Mouse (Mus musculus): ENCODE measurements around the gene Lrrc8b.

Lrrc8b gene

DNA sequence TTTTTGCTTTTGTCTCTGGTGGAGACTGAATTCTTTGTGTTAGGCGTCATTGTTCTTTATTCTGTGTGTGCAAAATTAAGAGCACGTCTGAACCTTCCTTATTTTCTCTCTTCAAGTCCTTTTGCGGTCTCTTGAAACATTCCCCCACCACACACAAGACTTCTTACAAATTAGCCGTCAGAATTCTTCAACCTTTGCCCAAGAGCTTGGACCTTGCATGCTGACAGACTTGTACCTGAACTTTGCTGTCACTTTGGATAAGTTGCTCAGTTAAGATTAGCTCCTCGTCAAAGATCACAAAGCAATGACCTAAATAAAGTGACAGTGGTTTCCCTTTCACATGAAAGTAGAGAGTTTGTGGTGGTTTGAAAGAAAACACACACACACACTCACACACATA is 3.3 kb downstream of the Lrrc8b start:
- no peak for DNase-seq (ENCODE audit: low spot score in 2 of 2)

DNA sequence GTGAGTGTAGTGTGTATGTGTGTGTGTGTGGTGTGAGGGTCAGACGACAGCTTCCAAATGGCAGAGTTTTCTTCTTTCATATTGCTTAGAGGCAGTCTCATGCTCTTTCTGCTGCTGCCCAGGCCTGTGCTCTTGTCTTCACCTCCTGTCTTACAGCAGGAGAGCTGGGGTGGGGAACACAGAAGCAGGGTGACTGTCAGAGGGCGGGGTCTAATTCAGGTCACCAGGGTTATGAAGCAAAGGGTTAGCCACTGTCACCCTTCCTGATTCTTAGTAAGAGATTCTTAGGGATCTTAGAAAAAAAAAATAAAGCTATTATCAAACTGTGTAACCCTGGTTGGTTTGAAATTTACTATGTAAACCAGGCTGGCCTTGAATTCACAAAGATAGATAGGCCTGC is 10.0 kb downstream of the Lrrc8b start:
- no peak for DNase-seq (ENCODE audit: low spot score in 2 of 2)

DNA sequence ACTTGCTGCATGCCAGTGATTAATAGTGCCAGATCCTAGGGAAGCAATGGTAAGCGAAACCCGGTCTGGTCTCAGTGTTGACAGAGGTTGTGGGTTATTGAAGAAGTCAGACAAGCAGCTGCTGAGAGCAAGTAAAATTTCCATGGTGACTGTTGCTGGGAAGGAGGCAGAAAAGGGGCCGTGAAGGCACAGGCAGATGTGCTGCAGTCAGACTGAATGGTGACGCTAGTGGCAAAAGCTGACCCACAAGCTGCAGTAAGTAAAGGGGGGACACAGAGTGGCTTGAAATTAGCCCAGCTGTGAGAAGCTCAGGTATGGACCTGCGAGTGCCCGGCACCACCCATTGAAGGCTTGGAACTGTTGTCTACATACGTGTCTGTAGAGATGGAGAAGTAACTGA is 11.8 kb downstream of the Lrrc8b start:
- DNase-seq (ENCODE audit: low spot score in 2 of 2) = no peak

DNA sequence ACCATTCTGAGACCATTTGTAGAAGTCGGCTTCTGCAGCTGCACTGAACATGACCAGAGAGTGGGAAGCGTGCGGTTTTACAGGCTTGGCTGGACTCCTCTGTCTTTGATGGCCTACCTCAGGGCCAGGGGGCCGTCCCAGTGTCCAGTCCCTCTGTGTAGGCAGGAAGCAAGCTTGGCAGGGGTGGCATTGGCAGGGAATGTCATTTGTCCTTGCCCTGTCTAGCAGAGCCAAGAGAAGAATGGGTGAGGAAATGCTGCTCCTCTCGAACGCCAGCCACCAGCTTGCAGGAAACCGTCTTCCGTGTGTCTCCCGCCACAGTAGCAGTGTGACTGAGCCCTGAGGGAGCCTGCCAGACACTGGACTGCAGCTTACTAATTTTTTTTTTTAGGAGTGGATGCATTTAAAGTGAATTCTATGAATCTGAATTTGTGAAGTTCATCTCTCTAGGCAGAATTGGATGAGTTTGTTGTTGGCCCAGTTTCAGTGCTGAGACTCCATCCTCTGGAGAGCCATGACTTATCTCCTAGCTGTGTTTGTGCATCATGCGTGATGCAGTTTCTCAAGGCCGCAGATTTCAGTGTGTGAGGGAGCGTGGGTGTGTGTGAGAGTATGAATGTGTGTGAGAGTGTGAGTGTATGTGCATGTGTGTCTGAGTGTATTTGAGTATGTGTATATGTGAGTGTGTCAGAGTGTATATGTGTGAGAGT is 12.8 kb downstream of the Lrrc8b start:
- no peak for DNase-seq (ENCODE audit: low spot score in 2 of 2)

DNA sequence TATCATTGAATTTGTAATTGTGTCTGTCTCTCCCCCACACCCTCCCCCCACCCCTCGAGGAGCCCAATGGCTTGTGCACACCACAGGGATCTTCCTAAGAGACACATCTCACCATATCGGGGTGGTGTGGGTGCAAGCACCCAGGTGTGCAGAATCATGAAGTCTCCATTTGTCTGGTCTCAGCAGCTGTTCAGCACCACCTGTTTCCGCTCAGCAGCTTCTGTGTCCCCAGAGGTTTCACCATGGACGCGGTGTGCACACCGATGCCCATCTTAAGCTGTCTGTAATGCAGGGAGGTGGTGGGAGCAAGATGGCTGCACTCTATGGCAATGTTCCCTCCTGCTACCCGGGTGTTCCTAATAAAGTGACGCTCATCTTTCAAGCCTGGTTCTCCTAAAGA is 14.6 kb downstream of the Lrrc8b start:
- DNase-seq (ENCODE audit: low spot score in 2 of 2) = no peak

DNA sequence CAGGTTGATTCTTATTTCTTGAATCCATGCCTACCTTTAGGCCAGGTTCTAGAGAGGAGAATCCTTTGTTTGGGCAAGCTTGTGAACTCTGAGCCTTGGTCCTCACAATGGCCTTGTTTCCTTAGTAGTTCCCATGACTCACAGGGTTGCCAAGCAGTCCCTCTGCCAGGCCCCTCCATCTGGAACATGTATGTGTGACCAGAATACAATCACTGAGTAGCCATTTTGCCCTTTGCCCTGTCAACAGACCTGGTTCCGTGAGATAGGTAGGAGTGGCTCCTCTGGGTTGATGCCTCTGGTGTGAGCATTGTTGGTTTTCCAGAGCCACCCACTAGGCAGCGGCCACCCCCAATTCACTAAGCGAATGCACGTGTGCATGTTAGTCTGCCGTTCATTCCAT is 24.0 kb downstream of the Lrrc8b start:
- no peak for DNase-seq (ENCODE audit: low spot score in 2 of 2)

DNA sequence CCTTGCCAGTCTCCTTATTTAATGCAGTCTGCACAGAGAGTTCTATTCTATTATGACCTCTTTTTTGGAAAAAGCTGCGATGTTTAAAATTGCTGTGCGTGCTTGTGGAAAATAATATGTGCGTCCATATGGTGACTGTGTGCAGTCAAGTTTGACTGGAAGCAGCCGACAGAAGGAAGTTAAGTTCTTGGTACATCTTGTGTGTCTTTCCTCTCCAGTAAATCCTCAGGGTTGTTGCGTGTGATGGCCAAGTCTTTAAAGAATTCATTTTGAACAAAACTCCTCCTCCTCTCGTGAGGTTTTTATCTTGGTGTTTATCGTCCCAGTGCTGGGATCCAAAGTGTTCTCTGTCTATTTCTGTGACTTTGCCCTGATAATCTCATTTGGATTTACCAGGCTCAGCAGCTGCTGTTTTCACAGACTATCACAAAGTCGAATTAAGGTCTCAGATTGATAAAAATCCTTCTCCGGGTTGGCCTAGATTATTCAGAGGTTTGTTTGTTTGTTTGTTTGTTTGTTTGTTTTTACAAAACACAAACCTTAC is 25.5 kb downstream of the Lrrc8b start:
- no peak for DNase-seq (ENCODE audit: low spot score in 2 of 2)

DNA sequence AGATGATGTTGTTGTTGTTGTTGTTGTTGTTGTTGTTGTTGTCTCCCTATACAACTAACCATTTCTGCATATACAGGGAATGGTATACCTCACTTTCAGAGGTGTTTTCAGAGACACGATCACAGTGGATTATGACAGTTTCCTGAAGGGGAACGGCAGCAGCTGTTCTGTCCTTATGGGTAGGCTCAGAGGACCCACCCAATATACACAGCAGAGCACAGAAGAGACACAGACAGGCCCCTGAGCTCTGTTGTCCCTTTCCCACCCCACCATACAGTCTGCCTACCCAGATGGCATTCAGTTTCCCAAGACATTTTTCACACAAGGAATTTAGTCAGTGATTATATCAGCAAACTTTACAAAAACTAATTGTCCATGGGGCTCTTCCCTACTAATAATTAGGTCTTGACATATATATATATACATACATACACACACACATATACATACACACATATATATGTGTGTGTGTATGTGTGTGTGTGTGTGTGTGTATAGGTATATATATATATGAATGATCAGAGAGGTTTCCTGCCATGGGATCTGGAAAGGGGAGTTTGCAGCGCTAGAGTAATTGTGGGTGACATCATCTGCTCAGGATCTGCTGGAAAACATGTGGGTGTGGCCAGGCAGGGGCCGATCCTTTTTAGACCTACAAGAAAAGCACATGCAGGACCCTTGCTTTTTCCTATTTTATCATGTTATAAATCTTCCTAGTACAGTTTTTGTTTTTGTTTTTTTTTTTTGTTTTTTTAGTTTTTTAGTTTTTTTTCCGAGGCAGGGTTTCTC is 26.8 kb downstream of the Lrrc8b start:
- no peak for DNase-seq (ENCODE audit: low spot score in 2 of 2)

DNA sequence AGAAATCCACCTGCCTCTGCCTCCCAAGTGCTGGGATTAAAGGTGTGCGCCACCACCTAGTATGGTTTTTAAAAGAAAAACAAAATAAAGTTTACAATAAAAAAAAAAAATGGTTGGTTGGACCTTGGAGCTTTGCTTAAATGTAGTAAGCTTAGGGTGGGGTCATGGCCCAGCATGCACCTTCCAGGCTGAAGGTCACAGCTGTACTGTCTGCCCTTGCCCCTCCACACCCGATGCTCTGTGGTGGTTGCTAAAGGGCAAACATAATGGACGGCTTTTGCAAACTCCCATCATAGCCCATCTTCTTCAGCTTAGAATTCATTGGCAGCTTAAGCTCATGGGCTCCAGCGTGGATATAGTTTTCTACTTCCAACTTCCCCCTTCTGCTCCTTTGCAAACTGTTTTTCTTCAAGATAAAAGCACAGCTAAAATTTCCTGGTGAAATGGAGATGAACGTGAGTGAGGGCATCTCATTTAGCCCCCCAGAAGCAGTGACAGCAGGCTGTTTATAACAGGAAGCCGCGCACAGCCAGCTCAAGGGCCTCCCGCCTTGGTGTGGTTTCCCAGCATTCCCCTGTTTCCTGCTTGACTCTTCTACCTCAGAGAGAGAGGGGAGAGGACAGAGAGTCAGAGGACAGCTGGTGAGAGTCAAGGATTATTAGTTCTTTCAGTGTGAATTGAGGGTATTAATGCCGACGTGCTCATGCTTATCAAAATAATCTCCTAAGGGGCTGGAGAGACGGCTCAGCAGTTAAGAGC is 27.7 kb downstream of the Lrrc8b start:
- no peak for DNase-seq (ENCODE audit: low spot score in 2 of 2)

DNA sequence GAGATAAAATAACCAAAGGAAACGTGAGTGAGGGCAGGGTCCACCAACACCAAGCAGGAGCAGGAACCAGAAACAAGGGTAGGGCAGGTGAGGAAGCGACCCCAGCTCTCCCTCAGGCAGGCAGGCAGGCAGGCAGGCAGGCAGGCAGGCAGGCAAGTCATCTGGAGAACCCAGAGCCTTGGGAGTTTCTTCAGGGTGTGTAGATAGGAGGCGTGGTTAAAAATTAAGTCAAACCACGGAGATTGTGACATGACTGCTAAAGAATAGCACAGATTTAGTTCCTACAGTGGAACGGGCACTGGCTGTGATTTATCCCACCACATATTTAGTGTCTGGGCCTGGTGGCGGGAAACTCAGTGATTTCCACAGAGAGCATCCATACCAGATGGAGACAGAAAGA is 30.1 kb downstream of the Lrrc8b start:
- no peak for DNase-seq (ENCODE audit: low spot score in 2 of 2)

DNA sequence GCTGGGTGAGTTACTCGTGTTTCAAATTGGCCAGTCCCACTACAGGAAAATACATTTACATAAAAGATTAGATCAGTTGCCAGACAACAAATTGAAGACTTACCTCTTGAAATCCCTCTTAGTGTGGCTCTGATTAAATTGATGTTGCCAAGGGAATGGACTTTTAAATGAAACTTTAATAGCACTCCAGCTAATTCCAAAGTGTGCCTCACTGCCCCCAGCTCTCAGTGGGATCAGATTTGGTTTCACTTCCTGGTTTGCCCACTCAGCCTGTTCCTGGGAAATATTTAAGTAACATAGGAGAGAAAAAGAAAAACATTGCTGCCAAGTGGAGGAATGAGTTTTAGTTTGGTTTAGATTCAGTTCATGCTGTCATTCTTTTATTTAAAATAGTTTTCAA is 38.5 kb downstream of the Lrrc8b start:
- DNase-seq (ENCODE audit: low spot score in 2 of 2) = no peak

DNA sequence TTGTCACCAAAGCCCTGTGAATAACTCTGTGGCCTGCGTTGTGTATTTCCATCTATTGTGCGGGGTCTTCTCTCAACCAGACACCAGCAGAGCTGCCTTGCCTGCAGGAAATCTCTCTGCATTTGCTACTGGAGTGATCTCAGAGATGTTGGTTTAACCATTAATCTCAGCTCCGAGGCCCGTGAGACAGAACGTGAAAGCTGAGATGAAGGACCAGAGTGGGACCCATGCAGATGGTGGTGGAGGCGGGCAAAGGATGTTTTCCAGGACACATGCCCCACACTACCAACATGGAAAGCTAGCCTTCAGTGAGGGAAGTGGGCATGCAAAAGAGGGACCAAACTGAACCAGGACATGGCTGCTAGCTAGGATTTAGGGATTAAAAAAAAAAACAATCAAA is 43.5 kb downstream of the Lrrc8b start:
- peak in 1 of 2 experiments; percentile 40 for DNase-seq (ENCODE audit: low spot score in 2 of 2)

DNA sequence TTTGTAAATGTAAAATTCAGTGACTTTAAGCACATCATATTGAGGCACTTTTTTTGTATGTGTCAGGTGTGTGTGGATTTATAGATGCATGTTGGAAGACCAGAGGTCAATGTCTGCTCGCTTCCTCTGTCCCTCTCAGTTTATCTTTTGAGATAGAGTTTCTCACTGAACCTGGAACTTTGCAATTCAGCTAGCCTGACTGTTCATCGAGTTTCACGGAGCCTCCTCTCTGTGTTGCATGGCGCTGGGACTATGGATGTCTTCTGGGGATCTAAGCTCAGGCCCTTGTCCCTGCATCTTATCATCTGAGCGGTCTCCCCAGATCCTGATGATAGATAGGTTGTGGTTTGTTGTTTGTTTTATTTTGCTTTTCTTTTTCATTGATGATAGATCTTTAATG is 45.0 kb downstream of the Lrrc8b start:
- no peak for DNase-seq (ENCODE audit: low spot score in 2 of 2)

DNA sequence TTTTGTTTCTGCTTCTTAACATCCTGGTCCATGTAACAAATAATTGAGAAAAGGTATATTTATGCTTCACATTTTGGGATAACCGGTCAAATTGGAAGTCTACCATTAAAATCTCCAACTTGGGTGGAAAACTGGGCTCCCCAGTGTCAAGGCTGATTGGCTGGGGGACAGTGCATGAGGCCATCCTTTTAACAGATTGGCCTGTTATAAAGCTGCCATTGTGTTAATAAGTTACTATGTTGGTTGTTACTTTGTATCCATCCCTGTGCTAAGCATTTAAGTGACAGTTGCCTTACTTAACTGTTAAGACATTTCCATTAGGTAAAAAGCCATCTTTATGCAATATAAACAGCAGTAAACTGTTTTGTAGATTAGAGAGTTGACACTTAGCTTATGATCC is 45.5 kb downstream of the Lrrc8b start:
- no peak for DNase-seq (ENCODE audit: low spot score in 2 of 2)

DNA sequence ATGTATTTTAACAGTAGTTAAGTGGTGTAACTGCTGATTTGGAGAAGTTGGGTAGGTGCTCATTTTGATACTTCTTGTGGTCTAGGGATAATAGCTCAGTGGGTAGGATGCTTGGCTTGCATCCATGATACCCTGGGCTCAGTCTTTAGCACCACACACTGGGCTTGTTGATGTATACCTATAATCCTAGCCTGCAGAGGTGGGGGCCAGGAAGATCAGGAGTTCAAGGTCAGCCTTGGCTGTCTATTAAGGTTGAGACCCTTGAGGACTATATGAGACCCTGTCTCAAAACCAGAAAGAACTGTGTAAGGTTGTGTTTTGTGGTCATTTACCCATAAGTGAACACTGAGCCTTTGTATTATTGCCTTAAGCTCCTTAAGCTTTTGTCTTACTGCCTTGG is 49.1 kb downstream of the Lrrc8b start:
- no peak for DNase-seq (ENCODE audit: low spot score in 2 of 2)

DNA sequence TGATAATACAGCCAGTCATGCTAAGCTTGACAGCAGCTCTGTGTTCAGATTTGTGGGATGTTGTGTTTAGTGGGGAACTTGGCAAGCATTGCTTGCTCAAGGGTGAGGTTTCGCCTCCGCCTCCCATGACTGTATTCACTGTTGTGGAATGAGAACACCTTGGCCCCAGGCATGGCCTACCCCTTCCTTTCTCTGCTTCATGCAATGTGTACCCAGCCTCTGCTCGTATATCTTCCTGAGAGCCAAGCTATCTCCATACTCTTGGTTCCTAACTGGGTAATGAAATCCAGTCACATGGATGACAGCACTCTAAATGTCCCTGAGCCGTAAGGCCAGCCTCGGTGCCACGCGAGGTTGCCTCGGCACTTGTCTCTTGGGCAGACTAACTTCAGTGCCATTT is 50.0 kb downstream of the Lrrc8b start:
- no peak for DNase-seq (ENCODE audit: low spot score in 2 of 2)

DNA sequence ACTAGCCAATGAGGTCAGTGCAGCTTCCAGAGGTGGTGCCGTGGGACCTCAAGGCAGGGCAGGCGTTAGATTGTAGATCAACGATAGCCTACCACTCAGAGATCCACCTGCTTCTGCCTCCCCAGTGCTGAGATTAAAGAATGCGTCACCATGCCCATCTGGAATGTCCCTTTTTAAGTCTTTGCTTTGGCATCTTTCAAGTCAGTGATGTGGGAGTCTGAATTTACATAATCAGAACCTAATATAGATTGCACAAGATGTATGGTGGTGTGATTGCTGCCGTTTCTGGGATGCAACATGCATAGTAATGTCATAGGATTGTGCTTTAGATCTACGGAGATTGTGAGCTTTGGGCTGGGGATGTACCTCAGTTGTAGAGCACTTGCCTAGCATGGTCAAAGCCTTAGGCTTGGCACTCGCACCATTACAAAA is 50.9 kb downstream of the Lrrc8b start:
- peak; percentile 66 to 74 for DNase-seq (ENCODE audit: low spot score in 2 of 2)

DNA sequence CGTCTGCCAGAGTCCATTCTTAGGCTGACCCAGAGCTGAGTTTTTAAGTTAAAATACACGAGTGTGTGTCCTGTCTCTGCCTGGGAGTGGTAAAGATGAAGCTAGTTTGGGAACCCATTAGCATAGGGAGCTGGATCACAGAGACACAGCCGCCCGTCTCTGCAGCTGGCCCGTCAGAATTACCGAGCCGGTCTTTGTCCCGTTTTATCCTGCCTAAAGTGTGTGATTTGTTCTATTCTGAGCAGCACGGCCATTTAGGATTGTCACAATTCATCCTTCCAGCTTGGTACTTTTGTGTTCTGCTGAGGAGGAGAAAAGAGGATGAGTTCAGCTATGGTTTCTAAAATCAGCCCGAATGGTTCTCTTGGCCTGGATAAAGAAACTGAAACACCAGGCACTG is 51.7 kb downstream of the Lrrc8b start:
- peak; percentile 52 to 71 for DNase-seq (ENCODE audit: low spot score in 2 of 2)

DNA sequence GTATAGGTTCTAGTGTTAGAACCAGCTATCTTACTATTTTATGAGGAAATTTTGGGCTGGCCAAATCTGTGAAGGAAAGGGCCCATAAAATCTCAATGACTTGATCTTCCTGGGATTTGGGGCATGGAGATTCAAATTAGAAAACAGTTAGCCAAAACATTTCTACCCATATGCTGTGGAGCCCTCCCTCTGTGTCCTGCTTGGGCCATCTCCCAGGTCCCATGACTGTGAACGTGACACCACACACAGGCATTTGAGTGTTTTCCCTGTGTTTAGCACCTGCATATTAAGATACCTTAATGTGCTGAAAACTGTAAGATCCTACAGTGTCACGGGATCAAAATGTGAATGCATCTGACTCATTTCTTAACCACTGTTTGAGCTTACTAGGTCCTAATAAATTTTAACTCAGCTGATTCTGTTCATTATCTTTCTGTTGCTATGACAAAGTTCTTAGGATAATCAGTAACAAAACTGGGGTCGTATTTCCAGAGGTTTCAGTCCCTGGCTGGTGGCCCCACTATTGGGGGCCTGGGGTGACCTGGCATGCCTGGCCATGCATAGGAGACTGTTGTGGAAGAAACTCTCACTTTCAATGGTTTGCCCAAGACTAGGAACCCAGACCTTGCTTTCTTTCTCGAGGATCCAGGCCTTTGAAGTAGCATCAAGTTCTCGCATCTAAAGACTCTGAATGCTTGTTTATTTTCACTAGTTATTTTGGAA is 57.6 kb downstream of the Lrrc8b start:
- DNase-seq (ENCODE audit: low spot score in 2 of 2) = no peak

DNA sequence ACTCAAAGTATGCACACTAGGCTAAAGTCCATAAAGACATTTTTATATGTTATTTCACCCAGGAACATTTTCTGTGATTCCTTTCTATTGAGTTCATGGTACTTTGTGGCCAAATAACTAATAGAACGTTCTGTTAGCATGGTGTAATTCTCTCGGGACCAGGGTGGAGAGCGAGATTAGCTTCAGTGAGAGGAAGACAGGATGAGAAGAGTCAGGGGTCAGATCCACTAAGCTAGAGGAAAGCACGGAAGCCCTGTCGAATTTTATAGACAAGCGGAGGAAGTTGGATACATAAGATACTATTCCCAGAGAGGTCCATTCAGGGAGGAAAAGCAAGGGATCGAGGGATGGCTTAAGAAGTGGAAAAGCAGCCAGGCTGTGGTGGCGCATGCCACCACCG is 62.0 kb downstream of the Lrrc8b start:
- DNase-seq (ENCODE audit: low spot score in 2 of 2) = no peak

DNA sequence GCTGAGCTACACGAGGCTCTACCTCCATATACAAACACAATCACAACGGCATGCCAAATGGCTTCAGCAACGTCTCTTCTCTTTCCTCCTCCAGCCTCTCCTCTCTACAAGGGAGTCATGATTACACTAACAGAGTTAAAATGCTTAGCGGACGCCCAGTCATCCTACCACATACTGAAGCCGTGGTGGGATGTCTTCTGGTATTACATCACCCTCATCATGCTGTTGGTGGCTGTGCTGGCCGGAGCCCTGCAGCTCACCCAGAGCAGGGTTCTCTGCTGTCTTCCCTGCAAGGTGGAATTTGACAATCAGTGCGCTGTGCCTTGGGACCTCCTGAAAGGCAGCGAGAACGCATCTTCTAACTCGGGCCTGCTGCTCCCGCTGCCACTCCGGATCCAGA is 64.1 kb downstream of the Lrrc8b start:
- no peak for DNase-seq (ENCODE audit: low spot score in 2 of 2)

DNA sequence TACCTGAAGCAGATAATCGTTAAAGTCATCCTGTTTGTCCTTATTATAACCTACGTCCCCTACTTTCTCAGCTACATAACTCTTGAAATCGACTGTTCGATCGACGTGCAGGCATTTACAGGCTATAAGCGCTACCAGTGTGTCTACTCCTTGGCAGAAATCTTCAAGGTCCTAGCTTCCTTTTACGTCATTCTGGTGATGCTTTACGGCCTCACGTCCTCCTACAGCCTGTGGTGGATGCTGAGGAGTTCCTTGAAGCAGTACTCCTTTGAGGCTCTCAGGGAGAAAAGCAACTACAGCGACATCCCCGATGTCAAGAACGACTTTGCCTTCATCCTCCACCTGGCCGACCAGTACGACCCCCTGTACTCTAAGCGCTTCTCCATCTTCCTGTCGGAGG is 65.0 kb downstream of the Lrrc8b start:
- no peak for DNase-seq (ENCODE audit: low spot score in 2 of 2)
